Mouse (Mus musculus): ENCODE results near the gene 2310030G06Rik. TPM values are rescaled to one million over a fixed set of nuclear protein-coding genes. Genes with fewer than 3 reads are reported as not detected.

Gene 2310030G06Rik
- polyA plus RNA-seq, 2 experiments = 1.8 to 2.3 TPM

- no peak for TF ChIP-seq EP300 (IDR thresholded peaks at IDR 0.05; ENCODE audit: low read depth)
- no peak for TF ChIP-seq CTCF (IDR thresholded peaks at IDR 0.05; ENCODE audit: low read depth)
- DNase-seq (ENCODE audit: low read depth in 3 of 3, low spot score in 3 of 3) (no peak), ATAC-seq (ENCODE audit: insufficient read depth) (no peak)
- no peaks in the 10 kb centered on the region for H3K27me3 ChIP-seq (ENCODE audit: control insufficient read depth, insufficient read depth, low read length)
- no peak overlapping the region for H3K27ac ChIP-seq
- H3K4me2 ChIP-seq (ENCODE audit: low read depth) = no peak overlapping the region
- 58% methylated on average over 17 of the region's 17 CpGs for WGBS (ENCODE audit: insufficient replicate concordance)
- no peaks in the 10 kb centered on the region for H3K4me1 ChIP-seq (replicated peaks; ENCODE audit: control insufficient read depth in 2 of 2, insufficient read depth in 2 of 2, low read length in 1 of 2)
- no peaks in the 10 kb centered on the region for H3K9me3 ChIP-seq (ENCODE audit: control insufficient read depth, low read length)
- no peak overlapping the region for H3K9ac ChIP-seq (replicated peaks)
- H3K4me3 ChIP-seq (ENCODE audit: insufficient read depth in 1 of 2, low read depth in 2 of 2, low read length in 2 of 2) = no peak overlapping the region
- H3K36me3 ChIP-seq (replicated peaks; ENCODE audit: control insufficient read depth, insufficient read depth, low read depth) = no peaks in the 10 kb centered on the region
Observed at GRCm38 (mm10) chr9:50752784-50753615, 6.7 kb upstream of the 2310030G06Rik start.

DNA sequence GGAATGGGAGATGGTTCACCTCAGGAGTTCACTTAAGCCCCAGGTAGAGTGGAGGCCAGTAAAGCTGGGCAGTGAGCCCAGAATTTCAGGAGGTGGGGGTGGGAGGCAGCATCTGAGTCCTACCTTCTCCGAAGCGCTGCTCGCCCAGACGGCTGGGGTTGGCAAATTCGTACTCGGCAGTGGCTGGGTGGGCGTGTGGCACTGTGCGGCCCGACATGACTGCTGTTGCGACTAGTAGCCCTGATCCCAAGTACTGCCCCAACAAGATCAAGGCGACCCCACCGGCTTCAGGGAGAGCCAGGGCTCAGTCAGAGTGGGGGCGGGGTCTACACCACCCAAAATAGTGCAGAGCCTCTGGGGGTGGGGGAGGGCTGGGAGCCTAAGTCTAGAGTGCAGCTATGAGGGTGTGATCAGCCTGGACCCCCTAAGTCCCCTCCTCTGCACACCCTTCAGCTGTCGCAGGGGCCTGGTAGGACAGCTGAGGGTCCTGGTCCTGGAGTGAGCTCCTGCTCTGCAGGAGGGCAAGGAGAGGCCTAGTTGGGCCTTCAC lies 5.8 kb upstream of the 2310030G06Rik start, which contains the start of gene Hspb2:
Gene Hspb2, minus strand, starts transcription at position 301 of the 549 bp plus-strand sequence.
- H3K9me3 ChIP-seq (ENCODE audit: control insufficient read depth, low read length) = no peaks in the 10 kb centered on the region
- ATAC-seq (ENCODE audit: insufficient read depth) (no peak), DNase-seq (ENCODE audit: low read depth in 3 of 3, low spot score in 3 of 3) (no peak)
- no peak for TF ChIP-seq CTCF (IDR thresholded peaks at IDR 0.05; ENCODE audit: low read depth)
- TF ChIP-seq EP300 (IDR thresholded peaks at IDR 0.05; ENCODE audit: low read depth) = no peak
- H3K9ac ChIP-seq (replicated peaks) = no peak within 1 kb of the TSS
- no peak within 1 kb of the TSS for H3K27ac ChIP-seq
- H3K4me1 ChIP-seq (replicated peaks; ENCODE audit: control insufficient read depth in 2 of 2, insufficient read depth in 2 of 2, low read length in 1 of 2) = no peaks in the 10 kb centered on the region
- no peaks in the 10 kb centered on the region for H3K36me3 ChIP-seq (replicated peaks; ENCODE audit: control insufficient read depth, insufficient read depth, low read depth)
- no peak within 1 kb of the TSS for H3K4me3 ChIP-seq (ENCODE audit: insufficient read depth in 1 of 2, low read depth in 2 of 2, low read length in 2 of 2)
- WGBS (ENCODE audit: insufficient replicate concordance) = 71% methylated on average over 14 of the region's 14 CpGs
- H3K27me3 ChIP-seq (ENCODE audit: control insufficient read depth, insufficient read depth, low read length) = no peaks in the 10 kb centered on the region
- H3K4me2 ChIP-seq (ENCODE audit: low read depth) = no peak within 1 kb of the TSS

DNA sequence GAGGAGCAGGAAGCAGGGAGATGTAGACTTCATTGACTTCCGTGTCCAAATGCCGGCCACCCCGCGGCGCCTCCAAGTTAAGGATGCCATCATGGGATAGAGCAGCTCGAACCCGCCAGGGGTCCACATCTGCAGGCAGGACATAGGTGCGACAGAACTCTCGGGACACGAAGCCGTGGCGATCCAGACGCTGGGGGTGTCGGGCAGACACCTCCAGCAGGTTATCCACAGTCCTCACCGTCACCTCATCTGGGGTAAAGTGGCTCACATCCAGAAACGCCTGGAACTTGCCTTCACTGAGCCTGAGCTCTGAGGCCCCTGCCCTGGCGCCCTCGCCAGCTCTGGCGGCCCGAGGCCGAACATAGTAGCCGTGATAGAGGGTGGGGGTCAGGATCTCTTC lies 5.0 kb upstream of the 2310030G06Rik start, which contains the start of gene Cryab:
Gene Cryab, plus strand, starts transcription at position 3 of the 400 bp plus-strand sequence.
- H3K27me3 ChIP-seq (ENCODE audit: control insufficient read depth, insufficient read depth, low read length) = no peaks in the 10 kb centered on the region; the same call in 1 of the 2 replicates
- DNase-seq (ENCODE audit: low read depth in 3 of 3, low spot score in 3 of 3) (no peak), ATAC-seq (ENCODE audit: insufficient read depth) (no peak)
- no peaks in the 10 kb centered on the region for H3K4me1 ChIP-seq (replicated peaks; ENCODE audit: control insufficient read depth in 2 of 2, insufficient read depth in 2 of 2, low read length in 1 of 2)
- no peaks in the 10 kb centered on the region for H3K36me3 ChIP-seq (replicated peaks; ENCODE audit: control insufficient read depth, insufficient read depth, low read depth)
- 58% methylated on average over 22 of the region's 22 CpGs for WGBS (ENCODE audit: insufficient replicate concordance)
- no peak for TF ChIP-seq CTCF (IDR thresholded peaks at IDR 0.05; ENCODE audit: low read depth)
- no peak for TF ChIP-seq EP300 (IDR thresholded peaks at IDR 0.05; ENCODE audit: low read depth)
- no peaks in the 10 kb centered on the region for H3K9me3 ChIP-seq (ENCODE audit: control insufficient read depth, low read length)
- no peak within 1 kb of the TSS for H3K9ac ChIP-seq (replicated peaks)
- no peak within 1 kb of the TSS for H3K4me3 ChIP-seq (ENCODE audit: insufficient read depth in 1 of 2, low read depth in 2 of 2, low read length in 2 of 2)
- H3K4me2 ChIP-seq (ENCODE audit: low read depth) = no peak within 1 kb of the TSS
- H3K27ac ChIP-seq = no peak within 1 kb of the TSS

- no peaks in the 10 kb centered on the region; the same call in 1 of the 2 replicates for H3K27me3 ChIP-seq (ENCODE audit: control insufficient read depth, insufficient read depth, low read length)
- no peaks in the 10 kb centered on the region for H3K36me3 ChIP-seq (replicated peaks; ENCODE audit: control insufficient read depth, insufficient read depth, low read depth)
- no peak overlapping the region for H3K9ac ChIP-seq (replicated peaks)
- 67% methylated on average over 6 of the region's 6 CpGs for WGBS (ENCODE audit: insufficient replicate concordance)
- TF ChIP-seq CTCF (IDR thresholded peaks at IDR 0.05; ENCODE audit: low read depth) (no peak), EP300 (IDR thresholded peaks at IDR 0.05; ENCODE audit: low read depth) (no peak)
- DNase-seq (ENCODE audit: low read depth in 3 of 3, low spot score in 3 of 3) (no peak), ATAC-seq (ENCODE audit: insufficient read depth) (no peak)
- H3K4me3 ChIP-seq (ENCODE audit: insufficient read depth in 1 of 2, low read depth in 2 of 2, low read length in 2 of 2) = no peak overlapping the region
- H3K9me3 ChIP-seq (ENCODE audit: control insufficient read depth, low read length) = no peaks in the 10 kb centered on the region
- no peak overlapping the region for H3K4me2 ChIP-seq (ENCODE audit: low read depth)
- H3K27ac ChIP-seq = no peak overlapping the region
- H3K4me1 ChIP-seq (replicated peaks; ENCODE audit: control insufficient read depth in 2 of 2, insufficient read depth in 2 of 2, low read length in 1 of 2) = no peaks in the 10 kb centered on the region
Observed at GRCm38 (mm10) chr9:50750706-50751105, 4.4 kb upstream of the 2310030G06Rik start.

GRCm38 (mm10) chr9:50745806-50746205 lies 530 bp downstream of the 2310030G06Rik start:
- Histone ChIP-seq H3K4me1 (replicated peaks; ENCODE audit: control insufficient read depth in 2 of 2, insufficient read depth in 2 of 2, low read length in 1 of 2) (no peaks in the 10 kb centered on the region), H3K4me3 (ENCODE audit: insufficient read depth in 1 of 2, low read depth in 2 of 2, low read length in 2 of 2) (peak overlapping the region; percentile 39 to 57), H3K9ac (replicated peaks) (peak overlapping the region; percentile 40), H3K27ac (no peak overlapping the region), H3K36me3 (replicated peaks; ENCODE audit: control insufficient read depth, insufficient read depth, low read depth) (no peaks in the 10 kb centered on the region), H3K27me3 (ENCODE audit: control insufficient read depth, insufficient read depth, low read length) (no peaks in the 10 kb centered on the region; the same call in 1 of the 2 replicates), H3K9me3 (ENCODE audit: control insufficient read depth, low read length) (no peaks in the 10 kb centered on the region), H3K4me2 (ENCODE audit: low read depth) (peak overlapping the region; percentile 35)
- TF ChIP-seq CTCF (IDR thresholded peaks at IDR 0.05; ENCODE audit: low read depth) = no peak
- no peak for TF ChIP-seq EP300 (IDR thresholded peaks at IDR 0.05; ENCODE audit: low read depth)
- 30% methylated on average over 7 of the region's 7 CpGs for WGBS (ENCODE audit: insufficient replicate concordance)
- DNase-seq (ENCODE audit: low read depth in 3 of 3, low spot score in 3 of 3) = no peak
- ATAC-seq (ENCODE audit: insufficient read depth) = no peak

All from liver, embryonic 14.5 days (tissue).